Mouse (Mus musculus) layer of hippocampus, adult 2 months (tissue): Measurements from ENCODE around the gene Orc2. TPM values are rescaled to one million over a fixed set of nuclear protein-coding genes. Genes with fewer than 3 reads are reported as not detected.

Experiments used
- DNase-seq, 2 experiments: peaks; one replicate each; pipeline ENCODE4 v3.0.0; 2022; ENCODE audit warnings: low spot score in 2 of 2
- H3K27ac ChIP-seq: fragments of 200-600 bp; 2 replicates; pipeline ENCODE4 v1.8.1; 2022
- H3K4me3 ChIP-seq: fragments of 200-600 bp; 2 replicates; pipeline ENCODE4 v1.8.1; 2022; ENCODE audit warnings: mild to moderate bottlenecking
- CTCF ChIP-seq: fragments of 200-600 bp; conservative IDR thresholded peaks from 2 replicates; pipeline ENCODE4 v1.8.1; 2022; ENCODE audit warnings: antibody characterized with exemption, mild to moderate bottlenecking, moderate library complexity
- total RNA-seq, 2 experiments: library from RNA; stranded (reverse); gene quantifications; 2 replicates each; pipeline ENCODE4 v1.2.3; 2021

Orc2 gene
- total RNA-seq, 2 experiments from 2014 or later = 24.7 to 27.9 TPM

GRCm38 (mm10) chr1:58458867-58459266 is 46.0 kb downstream of the Orc2 start:
- TF ChIP-seq CTCF = no peak
- no peak overlapping the region for H3K27ac ChIP-seq
- no peak overlapping the region for H3K4me3 ChIP-seq
- DNase-seq = no peak

- Histone ChIP-seq H3K4me3 (no peak overlapping the region), H3K27ac (peak overlapping the region; percentile 61)
- no peak for TF ChIP-seq CTCF
- DNase-seq = no peak
Measured at GRCm38 (mm10) chr1:58458175-58458574, 46.7 kb downstream of the Orc2 start.

GRCm38 (mm10) chr1:58454316-58454715 is 50.6 kb downstream of the Orc2 start:
- DNase-seq = no peak
- no peak for TF ChIP-seq CTCF
- Histone ChIP-seq H3K4me3 (no peak overlapping the region), H3K27ac (no peak overlapping the region)

GRCm38 (mm10) chr1:58448396-58448795 is 56.5 kb downstream of the Orc2 start:
- peak; percentile 37 for TF ChIP-seq CTCF
- DNase-seq = no peak
- H3K27ac ChIP-seq = no peak overlapping the region

GRCm38 (mm10) chr1:58447766-58448165 is 57.1 kb downstream of the Orc2 start:
- no peak for TF ChIP-seq CTCF

More at GRCm38 (mm10) chr1:58448396-58448795, 56.5 kb downstream of the Orc2 start:
- no peak overlapping the region for H3K4me3 ChIP-seq

GRCm38 (mm10) chr1:58445861-58446260 is 59.0 kb downstream of the Orc2 start:
- no peak for DNase-seq
- Histone ChIP-seq H3K4me3 (peak overlapping the region; percentile 83), H3K27ac (peak overlapping the region; percentile 94)
- TF ChIP-seq CTCF = no peak

More at GRCm38 (mm10) chr1:58447766-58448165, 57.1 kb downstream of the Orc2 start:
- H3K4me3 ChIP-seq = no peak overlapping the region
- H3K27ac ChIP-seq = no peak overlapping the region
- no peak for DNase-seq

GRCm38 (mm10) chr1:58445143-58445722 is 59.7 kb downstream of the Orc2 start, which contains the start of the genes Nif3l1 and Ppil3:
Nif3l1 (plus strand) TSS chr1:58445151.
Ppil3 (minus strand) TSS chr1:58445486.
- DNase-seq = peak; percentile 86 to 93
- Histone ChIP-seq H3K4me3 (peak within 1 kb of the TSS; percentile 83), H3K27ac (peak within 1 kb of the TSS; percentile 94)
- peak; percentile 51 for TF ChIP-seq CTCF

GRCm38 (mm10) chr1:58444691-58445090 is 60.2 kb downstream of the Orc2 start:
- TF ChIP-seq CTCF = no peak
- H3K27ac ChIP-seq = peak overlapping the region; percentile 94
- peak overlapping the region; percentile 83 for H3K4me3 ChIP-seq
- no peak for DNase-seq

- no peak for DNase-seq
- H3K27ac ChIP-seq = no peak overlapping the region
- no peak for TF ChIP-seq CTCF
- H3K4me3 ChIP-seq = no peak overlapping the region
Measured at GRCm38 (mm10) chr1:58424551-58424950, 80.4 kb downstream of the Orc2 start.

GRCm38 (mm10) chr1:58423371-58424248 is 81.3 kb downstream of the Orc2 start, which contains the start of gene Clk1:
Clk1 (minus strand) TSS chr1:58424066.
- Histone ChIP-seq H3K27ac (peak within 1 kb of the TSS; percentile 99), H3K4me3 (peak within 1 kb of the TSS; percentile 99)
- no peak for TF ChIP-seq CTCF
- DNase-seq = peak; percentile 95 to 97

GRCm38 (mm10) chr1:58422879-58423278 is 82.0 kb downstream of the Orc2 start:
- peak overlapping the region; percentile 99 for H3K4me3 ChIP-seq
- DNase-seq = peak in 1 of 2 experiments; percentile 32
- no peak for TF ChIP-seq CTCF
- H3K27ac ChIP-seq = peak overlapping the region; percentile 99

- H3K4me3 ChIP-seq = peak overlapping the region; percentile 34
- H3K27ac ChIP-seq = no peak overlapping the region
- peak; percentile 46 for TF ChIP-seq CTCF
- DNase-seq = no peak
Measured at GRCm38 (mm10) chr1:58420961-58421360, 83.9 kb downstream of the Orc2 start.

GRCm38 (mm10) chr1:58420032-58420431 is 84.9 kb downstream of the Orc2 start:
- H3K4me3 ChIP-seq = peak overlapping the region; percentile 34
- no peak for DNase-seq
- no peak for TF ChIP-seq CTCF
- no peak overlapping the region for H3K27ac ChIP-seq
